Mouse (Mus musculus) liver, postnatal 0 days (tissue): ENCODE measurements around the gene Mitd1.

Source experiments
- CTCF ChIP-seq: sonication (generic); IDR thresholded peaks from 2 replicates; pipeline ENCODE4 v1.5.1; 2016; ENCODE audit warnings: antibody characterized with exemption, low read depth
- EP300 ChIP-seq: IDR thresholded peaks from 2 replicates; pipeline ENCODE4 v1.6.1; 2016; ENCODE audit warnings: antibody characterized with exemption, low read depth, mild to moderate bottlenecking

- no peak for TF ChIP-seq CTCF
- no peak for TF ChIP-seq EP300
Measured at GRCm38 (mm10) chr1:37877736-37878460, 12.3 kb downstream of the Mitd1 start.
